Mouse (Mus musculus): Measurements from ENCODE around the gene Tmem210. TPM values are rescaled to one million over a fixed set of nuclear protein-coding genes. Genes with fewer than 3 reads are reported as not detected.

Gene Tmem210
- polyA plus RNA-seq, 1 experiment from 2014 or later, result not detected

Other genes starting within 250 kb of the Tmem210 start
- gene Nsmf, start 233.8 kb upstream of the Tmem210 start, polyA plus RNA-seq (2015; fragmentation: Nextera tagmentation; extraction: Ambion mirVana), result 57.2 and 62.0 TPM in 2 replicates
- 2.5 and 2.6 TPM in 2 replicates for gene Entpd8, start 207.8 kb upstream of the Tmem210 start, polyA plus RNA-seq (2015; fragmentation: Nextera tagmentation; extraction: Ambion mirVana)
- gene Noxa1, start 193.0 kb upstream of the Tmem210 start, polyA plus RNA-seq (2015; fragmentation: Nextera tagmentation; extraction: Ambion mirVana), result 8.1 and 8.8 TPM in 2 replicates
- gene Nrarp, start 107.4 kb upstream of the Tmem210 start, polyA plus RNA-seq (2015; fragmentation: Nextera tagmentation; extraction: Ambion mirVana), result 9.9 and 11.0 TPM in 2 replicates
- 16.8 and 19.2 TPM in 2 replicates for gene Tor4a, start 91.3 kb upstream of the Tmem210 start, polyA plus RNA-seq (2015; fragmentation: Nextera tagmentation; extraction: Ambion mirVana)
- 102 and 109 TPM in 2 replicates for gene Nelfb, start 76.7 kb upstream of the Tmem210 start, polyA plus RNA-seq (2015; fragmentation: Nextera tagmentation; extraction: Ambion mirVana)
- gene Stpg3, start 73.5 kb upstream of the Tmem210 start, polyA plus RNA-seq (2015; fragmentation: Nextera tagmentation; extraction: Ambion mirVana), result 0.06 TPM in 1 of 2 replicates, not detected in the other
- gene Fam166a, start 69.4 kb upstream of the Tmem210 start, polyA plus RNA-seq (2015; fragmentation: Nextera tagmentation; extraction: Ambion mirVana), result not detected in 2 replicates
- 631 and 720 TPM in 2 replicates for gene Tubb4b, start 63.4 kb upstream of the Tmem210 start, polyA plus RNA-seq (2015; fragmentation: Nextera tagmentation; extraction: Ambion mirVana)
- gene Slc34a3, start 53.8 kb upstream of the Tmem210 start, polyA plus RNA-seq (2015; fragmentation: Nextera tagmentation; extraction: Ambion mirVana), result 0.71 and 1.1 TPM in 2 replicates
- 0.23 and 0.64 TPM in 2 replicates for gene Rnf224, start 51.4 kb upstream of the Tmem210 start, polyA plus RNA-seq (2015; fragmentation: Nextera tagmentation; extraction: Ambion mirVana)
- gene Rnf208, start 45.9 kb upstream of the Tmem210 start, polyA plus RNA-seq (2015; fragmentation: Nextera tagmentation; extraction: Ambion mirVana), result 11.3 and 14.2 TPM in 2 replicates
- 66.0 and 120 TPM in 2 replicates for gene Cysrt1, start 45.7 kb upstream of the Tmem210 start, polyA plus RNA-seq (2015; fragmentation: Nextera tagmentation; extraction: Ambion mirVana)
- gene AL732309.1, start 41.3 kb upstream of the Tmem210 start, polyA plus RNA-seq (2015; fragmentation: Nextera tagmentation; extraction: Ambion mirVana), result 10.1 and 12.8 TPM in 2 replicates
- gene Tmem203, start 32.7 kb upstream of the Tmem210 start, polyA plus RNA-seq (2015; fragmentation: Nextera tagmentation; extraction: Ambion mirVana), result 19.5 and 20.2 TPM in 2 replicates
- gene Tprn, start 25.5 kb upstream of the Tmem210 start, polyA plus RNA-seq (2015; fragmentation: Nextera tagmentation; extraction: Ambion mirVana), result 17.9 and 19.0 TPM in 2 replicates
- 199 TPM in 2 replicates for gene Ssna1, start 15.7 kb upstream of the Tmem210 start, polyA plus RNA-seq (2015; fragmentation: Nextera tagmentation; extraction: Ambion mirVana)
- 123 and 134 TPM in 2 replicates for gene Anapc2, start 15.7 kb upstream of the Tmem210 start, polyA plus RNA-seq (2015; fragmentation: Nextera tagmentation; extraction: Ambion mirVana)
- gene Lrrc26, start 1.8 kb downstream of the Tmem210 start, polyA plus RNA-seq (2015; fragmentation: Nextera tagmentation; extraction: Ambion mirVana), result 14.3 and 20.3 TPM in 2 replicates
- gene Grin1, start 31.0 kb downstream of the Tmem210 start, polyA plus RNA-seq (2015; fragmentation: Nextera tagmentation; extraction: Ambion mirVana), result 2.0 and 2.3 TPM in 2 replicates
- gene Man1b1, start 44.2 kb downstream of the Tmem210 start, polyA plus RNA-seq (2015; fragmentation: Nextera tagmentation; extraction: Ambion mirVana), result 46.0 and 47.0 TPM in 2 replicates
- 23.8 and 26.8 TPM in 2 replicates for gene Dpp7, start 68.2 kb downstream of the Tmem210 start, polyA plus RNA-seq (2015; fragmentation: Nextera tagmentation; extraction: Ambion mirVana)
- gene Uap1l1, start 77.5 kb downstream of the Tmem210 start, polyA plus RNA-seq (2015; fragmentation: Nextera tagmentation; extraction: Ambion mirVana), result 34.8 and 40.0 TPM in 2 replicates
- 30.7 and 35.9 TPM in 2 replicates for gene Sapcd2, start 84.2 kb downstream of the Tmem210 start, polyA plus RNA-seq (2015; fragmentation: Nextera tagmentation; extraction: Ambion mirVana)
- 16.6 and 19.4 TPM in 2 replicates for gene Entpd2, start 107.7 kb downstream of the Tmem210 start, polyA plus RNA-seq (2015; fragmentation: Nextera tagmentation; extraction: Ambion mirVana)
- gene Npdc1, start 111.2 kb downstream of the Tmem210 start, polyA plus RNA-seq (2015; fragmentation: Nextera tagmentation; extraction: Ambion mirVana), result 54.9 and 66.1 TPM in 2 replicates
- gene Fut7, start 135.1 kb downstream of the Tmem210 start, polyA plus RNA-seq (2015; fragmentation: Nextera tagmentation; extraction: Ambion mirVana), result 0.19 TPM in 1 of 2 replicates, not detected in the other
- 4.0 and 4.6 TPM in 2 replicates for gene Abca2, start 140.6 kb downstream of the Tmem210 start, polyA plus RNA-seq (2015; fragmentation: Nextera tagmentation; extraction: Ambion mirVana)
- 60.5 and 113 TPM in 2 replicates for gene Clic3, start 168.7 kb downstream of the Tmem210 start, polyA plus RNA-seq (2015; fragmentation: Nextera tagmentation; extraction: Ambion mirVana)
- 44.1 and 49.4 TPM in 2 replicates for gene Paxx, start 172.9 kb downstream of the Tmem210 start, polyA plus RNA-seq (2015; fragmentation: Nextera tagmentation; extraction: Ambion mirVana)
- 6.1 and 6.7 TPM in 2 replicates for gene Ptgds, start 181.9 kb downstream of the Tmem210 start, polyA plus RNA-seq (2015; fragmentation: Nextera tagmentation; extraction: Ambion mirVana)
- gene Lcn12, start 205.8 kb downstream of the Tmem210 start, polyA plus RNA-seq (2015; fragmentation: Nextera tagmentation; extraction: Ambion mirVana), result not detected in 2 replicates
- 76.5 and 86.0 TPM in 2 replicates for gene Fbxw5, start 212.6 kb downstream of the Tmem210 start, polyA plus RNA-seq (2015; fragmentation: Nextera tagmentation; extraction: Ambion mirVana)
- gene C8g, start 213.6 kb downstream of the Tmem210 start, polyA plus RNA-seq (2015; fragmentation: Nextera tagmentation; extraction: Ambion mirVana), result 8.9 and 9.5 TPM in 2 replicates